Mouse (Mus musculus) layer of hippocampus, postnatal 10 days (tissue): ENCODE measurements around the gene Cntn4. TPM values are rescaled to one million over a fixed set of nuclear protein-coding genes. Genes with fewer than 3 reads are reported as not detected.

Experiments used
- DNase-seq, 2 experiments: peaks; one replicate each; pipeline ENCODE4 v3.0.0; 2021; ENCODE audit warnings: low spot score in 2 of 2
- long read RNA-seq: library from polyadenylated mRNA; stranded (forward); transcript quantifications from one replicate; pipeline ENCODE4 v2.0.0, GENCODE M21; 2023
- total RNA-seq, 2 experiments: library from RNA; stranded (reverse); gene quantifications; 2 replicates each; pipeline ENCODE4 v1.2.3; 2021

The Cntn4 gene
- total RNA-seq, result 10 to 100 TPM; 29.1 to 33.8 TPM
- long read RNA-seq, partial matches to known transcripts, result 3 of 8 reads
- long read RNA-seq, other reads (novel, unspliced or antisense), result 5 of 8 reads

GRCm38 (mm10) chr6:105677149-105678031 is at the start of gene Cntn4:
Gene Cntn4 (plus strand): TSS chr6:105677660.
- peak; percentile 52 to 68 for DNase-seq

- DNase-seq, result no peak
These were observed 3.2 kb upstream of the Cntn4 start for GRCm38 (mm10) chr6:105674276-105674675.

- DNase-seq, result no peak
These were observed 2.4 kb upstream of the Cntn4 start for GRCm38 (mm10) chr6:105675099-105675498.

GRCm38 (mm10) chr6:105676637-105677036 is 823 bp upstream of the Cntn4 start:
- no peak for DNase-seq

DNA sequence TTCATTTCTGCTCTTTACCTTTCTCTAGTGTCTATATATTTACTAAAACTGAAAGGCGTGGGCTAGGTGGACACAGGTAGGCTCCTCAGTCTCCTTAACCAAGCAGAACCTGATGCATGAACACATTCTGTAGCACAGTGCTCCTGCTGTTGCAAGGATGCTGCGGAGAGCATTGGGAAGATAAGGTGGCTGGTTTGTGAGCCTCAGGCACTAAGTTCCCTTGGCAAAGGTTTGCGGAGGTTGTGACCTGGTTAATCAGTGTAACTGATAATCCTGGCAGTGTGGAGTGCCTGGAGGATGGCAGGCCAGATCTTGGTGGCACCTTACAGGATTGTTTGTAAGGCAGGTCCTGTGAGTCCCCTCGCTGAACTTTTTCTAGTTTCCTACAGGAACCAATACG is 1.3 kb downstream of the Cntn4 start:
- DNase-seq, result no peak

DNA sequence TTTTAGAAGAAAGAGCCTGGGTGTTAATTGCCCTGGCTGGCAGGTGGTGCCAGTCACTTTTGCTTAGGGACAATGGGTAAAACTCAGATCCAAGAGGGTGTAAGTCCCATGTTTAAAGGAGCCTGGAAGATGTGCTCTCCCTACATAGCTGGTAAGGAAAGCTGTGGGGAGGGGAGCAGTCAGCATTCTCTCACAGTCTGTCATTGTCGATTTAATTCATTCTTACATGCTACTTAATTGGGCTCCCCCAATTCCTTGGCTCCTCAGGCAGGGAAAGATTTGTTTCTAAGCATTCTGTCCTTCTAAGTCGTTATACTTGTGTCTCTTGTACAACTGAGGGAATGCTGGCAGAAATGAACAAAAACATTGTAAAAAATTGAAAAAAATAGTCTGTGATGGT is 4.0 kb downstream of the Cntn4 start:
- DNase-seq, result no peak

DNA sequence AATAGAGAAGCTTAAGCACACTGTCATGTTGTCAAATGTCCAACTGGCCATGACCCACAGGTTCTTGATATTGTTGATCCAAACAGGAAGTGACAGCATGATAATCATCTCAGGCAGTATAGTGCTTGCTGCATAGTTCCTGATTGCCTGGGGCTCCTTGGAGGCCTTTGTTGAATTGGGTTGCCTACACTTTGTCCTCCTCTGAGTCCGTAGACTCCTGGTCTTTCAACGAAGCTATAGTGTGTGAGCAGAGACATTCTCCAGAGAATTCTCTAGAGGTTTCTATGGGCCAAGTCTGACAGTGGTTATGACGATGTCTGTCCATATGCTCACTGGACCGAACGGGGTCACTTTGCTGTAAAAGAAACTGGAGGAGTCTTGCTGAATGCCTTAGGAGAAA is 5.8 kb downstream of the Cntn4 start:
- no peak for DNase-seq

DNA sequence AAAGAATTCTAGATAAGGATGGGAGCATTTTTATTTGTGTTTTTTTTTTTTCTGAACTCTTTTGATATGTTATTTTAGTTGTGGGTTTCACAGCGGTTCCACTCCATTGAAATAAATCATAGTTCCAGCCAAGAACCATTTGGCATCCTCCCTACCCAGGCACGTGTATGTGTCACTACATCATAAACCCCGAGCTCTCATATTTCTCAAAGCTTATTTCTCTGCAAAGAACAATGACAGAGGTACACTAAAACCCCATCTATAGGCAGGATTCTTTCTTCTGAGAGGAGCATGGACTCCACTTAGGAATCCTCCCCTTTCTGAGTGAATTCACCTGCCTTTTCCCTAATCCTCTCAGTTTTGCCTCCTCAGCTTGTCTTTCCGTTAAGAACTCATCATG is 6.7 kb downstream of the Cntn4 start:
- DNase-seq, result no peak

GRCm38 (mm10) chr6:105688195-105688594 is 10.7 kb downstream of the Cntn4 start:
- DNase-seq, result no peak

DNA sequence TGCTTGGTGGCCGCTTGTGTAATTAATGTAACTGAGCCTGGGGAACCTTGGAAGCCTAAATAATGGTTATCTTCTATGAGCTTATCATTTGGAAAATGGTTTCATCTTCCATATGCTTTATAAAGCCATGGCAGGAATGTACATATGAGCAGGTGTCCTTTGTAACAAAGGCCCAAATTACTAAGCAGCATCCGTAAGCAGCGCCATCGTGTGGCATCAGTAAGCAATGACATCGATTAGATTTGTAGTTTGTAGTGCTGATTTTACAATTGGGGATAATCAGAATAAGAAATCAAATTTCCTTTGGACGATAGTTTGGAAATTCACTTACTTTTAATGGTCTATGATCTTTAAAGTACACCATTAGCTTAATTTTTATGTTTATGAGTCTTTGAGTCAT is 64.6 kb downstream of the Cntn4 start:
- DNase-seq, result peak; percentile 13 to 22

DNA sequence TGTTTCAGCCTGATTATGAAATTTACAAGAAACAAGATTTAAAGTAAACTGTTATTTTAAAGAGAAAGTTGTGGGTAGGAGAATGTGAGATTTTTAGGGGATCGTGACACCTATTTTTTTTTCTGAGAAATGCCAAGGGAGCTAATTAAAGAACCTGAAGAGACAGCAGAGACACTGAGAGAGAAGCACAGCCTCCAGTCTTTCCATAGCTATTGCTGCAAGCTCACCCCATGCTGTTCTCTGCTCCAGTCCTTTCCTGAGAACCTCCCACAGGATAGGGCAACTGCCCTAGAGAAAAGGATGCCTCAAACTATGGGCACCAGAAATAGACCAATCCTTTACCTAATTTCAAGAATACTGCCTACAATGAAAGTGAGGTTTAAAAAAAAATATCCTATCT is 103.2 kb downstream of the Cntn4 start:
- DNase-seq, result no peak

GRCm38 (mm10) chr6:105788462-105788861 is 111.0 kb downstream of the Cntn4 start:
- DNase-seq, result no peak

DNA sequence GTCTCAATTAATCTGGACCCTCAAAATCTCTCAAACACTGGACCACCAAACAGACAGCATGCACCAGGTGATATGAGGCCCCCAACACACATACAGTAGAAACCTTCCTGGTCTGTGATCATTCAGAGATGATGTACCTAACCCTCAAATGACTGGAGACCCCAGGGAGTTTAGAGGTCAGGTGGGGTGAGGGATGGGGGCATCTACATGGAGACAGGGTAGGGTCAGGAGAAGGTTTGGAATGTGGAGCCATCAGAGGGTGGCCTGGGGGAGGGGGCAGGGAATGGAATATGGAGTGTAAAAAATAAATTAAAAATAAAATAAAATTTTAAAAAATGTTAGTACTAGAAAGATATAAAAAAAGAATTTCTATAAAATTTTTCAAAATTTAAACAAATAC is 157.6 kb downstream of the Cntn4 start:
- no peak for DNase-seq

- peak; percentile 14 to 15 for DNase-seq
These were observed 169.8 kb downstream of the Cntn4 start for GRCm38 (mm10) chr6:105847296-105847695.

- DNase-seq, result no peak
These were observed 215.4 kb downstream of the Cntn4 start for GRCm38 (mm10) chr6:105892838-105893237.

DNA sequence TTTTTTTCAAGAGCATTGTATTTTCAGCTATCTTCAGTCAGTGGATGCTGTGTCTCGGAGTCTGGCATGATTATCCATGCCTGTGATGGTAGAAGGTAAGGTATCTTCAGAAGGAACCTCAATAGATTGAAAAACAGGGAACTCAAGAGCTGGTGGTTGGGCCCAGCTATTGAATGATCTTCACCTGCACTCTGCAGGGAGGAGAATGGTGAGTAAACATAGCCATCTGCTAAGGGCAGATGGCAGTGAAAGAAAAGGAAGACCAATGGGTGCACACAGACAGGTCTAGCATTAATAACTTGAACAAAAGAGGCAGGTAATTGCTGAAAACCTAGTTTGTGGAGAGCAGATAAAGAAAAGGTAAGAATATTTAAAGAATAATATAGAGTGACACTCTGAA is 261.0 kb downstream of the Cntn4 start:
- DNase-seq, result no peak

DNA sequence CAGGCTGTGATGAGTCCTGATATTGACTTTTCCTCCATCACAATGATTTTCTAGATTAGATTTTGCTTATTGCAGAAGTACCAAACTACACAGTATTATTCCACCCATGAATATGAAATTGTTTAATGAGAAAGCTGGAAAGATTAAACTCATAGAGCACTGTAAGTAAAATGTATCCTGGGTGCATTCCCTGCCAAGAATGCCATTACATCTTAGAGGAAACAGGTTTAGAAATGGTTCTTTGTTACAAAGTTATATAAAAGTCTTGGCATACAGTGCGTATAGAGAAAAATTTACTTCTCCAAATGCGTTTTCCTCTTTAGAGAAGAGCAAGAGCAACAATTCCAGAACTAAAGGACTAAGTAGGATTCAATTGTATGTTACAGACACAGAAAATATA is 261.8 kb downstream of the Cntn4 start:
- no peak for DNase-seq

DNA sequence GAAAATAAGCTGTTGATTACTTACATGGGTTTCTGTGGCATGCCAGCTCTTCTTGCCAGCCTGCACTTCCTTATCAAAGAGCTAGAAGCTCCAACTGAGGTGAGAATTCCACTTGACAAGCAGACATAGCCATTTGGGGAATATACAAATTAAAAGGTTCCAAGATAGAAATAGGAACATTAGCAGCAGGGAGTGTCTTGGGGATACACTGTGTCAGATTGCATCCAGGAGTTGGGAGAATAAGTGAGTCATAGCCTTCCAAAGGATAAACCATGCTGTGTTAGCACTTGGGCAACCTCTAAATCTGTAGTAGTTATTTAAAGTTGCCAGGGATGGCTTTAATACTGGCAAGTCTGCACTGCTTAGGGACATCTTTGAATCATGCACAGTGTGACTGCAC is 263.1 kb downstream of the Cntn4 start:
- no peak for DNase-seq

GRCm38 (mm10) chr6:105991492-105991891 is 314.0 kb downstream of the Cntn4 start:
- no peak for DNase-seq

DNA sequence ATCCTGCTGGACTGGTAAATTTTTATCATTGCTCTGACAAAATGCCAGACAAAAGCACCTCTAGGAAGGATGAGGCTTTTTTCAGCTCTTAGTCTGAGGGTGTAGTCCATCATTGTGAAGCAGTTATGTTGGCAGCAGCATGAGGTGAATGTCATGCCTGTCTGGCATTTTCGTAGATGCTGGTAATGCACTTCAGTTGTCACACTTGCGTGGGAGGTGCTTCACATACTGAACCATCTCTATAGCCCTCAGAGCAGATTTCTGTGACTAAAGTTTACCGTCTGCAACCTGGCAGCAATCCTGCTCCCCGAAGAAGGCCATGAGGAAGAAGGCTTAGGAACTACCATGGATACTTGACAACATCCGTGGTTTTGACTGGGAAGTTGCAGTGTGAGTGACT is 335.6 kb downstream of the Cntn4 start:
- DNase-seq, result no peak

- no peak for DNase-seq
These were observed 337.7 kb downstream of the Cntn4 start for GRCm38 (mm10) chr6:106015126-106015525.

- no peak for DNase-seq
These were observed 371.4 kb downstream of the Cntn4 start for GRCm38 (mm10) chr6:106048878-106049277.

- no peak for DNase-seq
These were observed 378.7 kb downstream of the Cntn4 start for GRCm38 (mm10) chr6:106056123-106056522.
